Mouse (Mus musculus) right cerebral cortex, adult 18-20 months (tissue): ENCODE results near the gene Aup1.

Source experiments
- DNase-seq: peaks from one replicate; pipeline ENCODE4 v3.0.0; 2022; ENCODE audit warnings: mixed read lengths

Gene Aup1

DNA sequence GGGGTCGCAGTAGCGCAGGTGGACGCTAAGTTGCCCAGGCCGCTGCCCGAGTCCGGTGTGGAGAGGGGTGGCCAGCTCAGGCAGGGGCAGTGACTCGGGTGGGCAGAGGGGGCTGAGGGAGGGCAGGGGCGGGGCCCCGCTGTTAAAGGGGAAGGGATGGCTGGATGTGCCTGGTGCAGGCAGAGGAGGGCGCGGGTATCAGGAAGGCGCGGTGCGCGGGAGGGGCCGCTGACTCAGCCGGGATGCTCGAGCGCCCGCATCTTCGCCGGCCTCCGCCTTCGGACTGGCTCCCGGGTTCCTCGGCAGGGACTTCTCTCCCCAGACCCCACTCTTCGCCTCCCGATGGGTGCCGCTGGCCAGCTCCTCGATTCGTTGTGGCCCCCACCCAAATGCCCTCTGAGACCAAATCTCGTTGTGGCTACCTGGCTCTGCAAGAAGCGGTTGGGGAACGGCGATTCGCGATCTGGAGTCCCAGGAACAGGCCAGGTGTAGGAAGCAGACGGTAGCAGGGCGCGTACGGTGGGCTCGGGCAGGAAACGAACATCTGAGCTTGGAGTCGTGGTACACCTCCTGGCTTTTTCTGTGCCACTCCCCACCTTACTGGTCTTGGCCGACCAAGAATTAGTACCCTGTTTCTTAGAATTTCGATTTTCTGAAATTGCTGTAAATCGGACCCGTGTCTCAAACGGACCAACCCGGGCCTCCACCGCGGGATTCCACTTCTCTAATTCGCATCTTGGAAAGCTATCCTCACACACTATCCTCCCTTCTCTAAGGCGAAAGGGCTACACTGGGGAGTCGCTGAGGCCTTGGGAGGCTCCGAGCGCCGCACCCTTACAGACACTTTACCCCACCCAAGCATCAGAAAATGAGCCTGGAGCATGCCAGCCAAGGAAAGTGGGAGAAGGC, 16.2 kb downstream of the Aup1 start:
- no peak for DNase-seq

DNA sequence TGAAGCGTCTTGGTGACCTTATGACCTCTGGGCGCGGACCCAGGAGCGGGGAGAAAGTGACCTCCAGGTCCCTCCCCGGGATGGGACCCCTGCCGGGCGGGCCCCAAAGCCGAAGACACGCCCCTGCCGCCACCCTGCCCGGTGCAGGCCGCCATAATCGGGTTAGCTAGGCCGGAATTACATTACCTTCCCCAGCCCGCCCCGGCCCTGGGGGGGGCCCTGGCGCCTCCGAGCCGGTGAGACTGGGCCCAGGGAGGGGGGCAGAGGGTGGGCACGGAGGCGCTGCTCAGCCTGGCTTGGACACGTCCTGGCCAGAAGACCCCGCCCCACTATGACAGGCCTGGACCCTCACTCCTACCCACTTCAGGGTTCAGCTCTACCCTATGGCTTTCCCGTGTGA, 16.9 kb downstream of the Aup1 start:
- DNase-seq = no peak

DNA sequence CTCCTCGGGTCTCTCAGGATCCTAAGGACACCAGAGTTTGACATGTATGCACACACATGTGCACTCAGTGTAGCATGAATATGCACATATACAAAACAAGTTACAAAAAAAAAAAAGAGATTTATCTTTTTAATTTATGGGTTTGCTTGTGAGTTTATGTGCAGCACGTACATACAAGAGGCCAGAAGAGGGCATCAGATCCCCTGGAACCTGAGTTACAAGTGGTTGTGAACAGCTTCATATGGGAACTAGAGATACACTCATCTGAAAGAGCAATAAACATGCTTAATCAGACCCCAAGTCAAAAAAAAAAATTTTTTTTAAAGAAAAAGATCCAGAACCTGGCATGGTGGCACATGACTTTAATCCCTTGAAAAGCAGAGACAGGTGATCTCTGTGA, 20.7 kb downstream of the Aup1 start:
- DNase-seq = no peak

DNA sequence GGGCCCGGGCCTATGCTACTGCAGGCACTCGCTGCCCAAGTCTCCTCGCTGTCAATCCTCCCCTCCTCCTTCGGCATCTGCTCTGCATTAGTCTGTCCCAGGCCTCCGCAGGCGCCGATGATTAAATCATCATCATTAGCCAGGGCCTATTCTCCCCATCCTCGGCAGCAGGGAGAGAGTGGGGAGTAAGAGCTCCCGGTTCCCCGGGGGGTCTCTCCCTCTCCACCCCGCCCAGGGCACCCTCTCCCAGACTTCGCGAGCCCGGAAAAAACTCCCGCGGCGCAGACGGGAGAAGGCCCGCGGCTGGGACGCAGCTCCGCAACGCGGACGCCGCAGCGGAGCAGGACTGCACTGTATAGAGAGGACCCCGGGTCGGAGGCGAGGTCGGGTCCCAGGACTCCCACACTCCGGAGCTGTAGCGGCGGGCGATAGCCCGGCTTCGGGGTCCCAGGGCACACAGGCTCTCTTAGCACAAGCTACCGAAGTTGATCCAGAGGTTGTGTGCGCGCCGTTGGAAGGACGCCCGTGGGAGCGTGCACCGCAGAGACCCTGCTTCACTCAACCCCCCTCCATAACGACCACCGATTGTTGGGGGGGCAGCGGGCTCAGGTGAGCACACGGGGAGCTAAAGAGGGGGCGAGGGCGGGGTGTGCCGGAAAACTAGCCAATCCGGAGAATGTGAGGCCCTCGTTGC, 23.5 kb downstream of the Aup1 start, which contains the start of gene Pcgf1:
Gene Pcgf1, plus strand, starts transcription at position 240 of the 694 bp plus-strand sequence.
- peak; percentile 33 for DNase-seq

DNA sequence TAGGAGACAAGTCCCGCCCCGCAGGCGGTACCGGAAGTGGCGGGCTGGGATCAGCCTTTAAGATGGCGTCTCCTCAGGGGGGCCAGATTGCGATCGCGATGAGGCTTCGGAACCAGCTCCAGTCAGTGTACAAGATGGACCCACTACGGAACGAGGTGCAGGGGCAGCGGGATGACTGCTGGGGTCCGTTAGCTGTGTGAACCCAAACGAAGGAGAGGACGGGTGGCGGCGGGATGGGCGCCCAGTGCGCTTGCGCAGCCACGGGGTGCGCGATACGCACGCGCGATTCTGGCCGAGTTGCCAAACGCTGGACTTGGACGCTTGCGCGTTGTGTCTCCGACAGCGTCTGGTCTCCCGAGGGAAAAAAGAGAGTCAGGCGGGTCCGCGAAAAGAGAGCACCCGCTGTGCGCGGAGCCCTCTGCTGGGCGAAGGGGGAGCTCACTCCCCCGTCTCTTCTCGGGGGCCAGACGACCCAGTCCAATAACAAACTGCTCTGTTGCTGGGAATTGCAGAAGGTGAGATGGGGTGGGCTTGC, 24.1 kb downstream of the Aup1 start:
- DNase-seq = peak; percentile 98

DNA sequence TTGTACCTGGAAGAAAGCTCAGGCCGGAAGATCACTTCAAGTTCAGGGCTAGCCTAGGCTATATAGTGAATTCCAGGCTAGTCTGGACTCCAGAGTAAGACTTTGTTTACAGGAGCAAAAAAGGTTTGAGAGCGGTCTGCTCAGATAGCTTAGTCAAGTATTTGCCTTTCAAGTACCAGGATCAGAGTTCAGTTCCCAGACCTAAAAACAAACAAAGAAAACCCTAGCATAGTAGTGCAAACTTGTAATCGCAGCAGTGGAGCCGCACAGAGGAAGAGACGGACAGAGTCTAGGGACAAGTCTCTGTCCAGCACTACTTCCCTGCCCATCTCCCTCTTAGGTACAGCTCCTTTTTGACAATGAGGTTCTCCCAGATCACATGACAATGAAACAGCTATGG, 25.9 kb downstream of the Aup1 start:
- DNase-seq = no peak

DNA sequence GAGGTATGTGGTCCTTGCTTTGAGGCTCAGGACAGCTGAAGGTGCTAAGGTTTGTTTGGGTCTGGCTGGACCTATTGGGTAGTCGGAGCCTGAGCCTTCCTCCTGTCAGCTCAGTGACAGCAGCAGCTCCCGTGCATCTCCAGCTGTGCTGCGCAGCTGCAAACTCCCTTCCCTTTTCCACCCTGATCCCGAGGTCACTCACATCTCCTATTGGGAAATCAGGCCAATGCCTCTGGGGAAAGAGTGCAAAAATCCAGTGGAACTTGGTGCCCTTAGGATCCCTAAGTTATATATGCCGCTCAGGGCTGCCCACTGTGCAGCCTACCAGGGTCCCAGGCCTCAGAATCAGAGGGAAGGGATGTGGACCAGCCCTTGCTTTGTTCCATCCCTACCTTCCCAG, 29.2 kb downstream of the Aup1 start:
- DNase-seq = no peak

DNA sequence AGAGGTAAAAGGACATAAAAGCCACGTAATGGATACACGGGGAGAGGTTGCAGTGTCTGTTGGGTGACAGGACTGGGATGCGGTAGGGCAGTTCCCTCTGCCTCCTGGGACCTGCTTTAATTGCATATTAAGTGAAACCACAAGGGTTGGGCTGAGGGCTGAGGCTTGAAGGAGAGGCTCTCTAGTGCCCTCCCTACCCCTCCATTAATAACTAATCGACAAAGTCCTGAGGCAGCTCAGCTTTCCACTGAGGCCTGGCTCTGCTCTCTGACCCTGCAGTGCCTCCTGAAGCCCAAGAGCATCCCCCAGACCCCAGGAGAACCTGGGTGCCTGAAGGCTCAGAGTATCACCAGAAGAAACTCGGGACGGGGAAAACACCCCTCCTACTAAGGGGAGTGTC, 30.2 kb downstream of the Aup1 start:
- DNase-seq = no peak

DNA sequence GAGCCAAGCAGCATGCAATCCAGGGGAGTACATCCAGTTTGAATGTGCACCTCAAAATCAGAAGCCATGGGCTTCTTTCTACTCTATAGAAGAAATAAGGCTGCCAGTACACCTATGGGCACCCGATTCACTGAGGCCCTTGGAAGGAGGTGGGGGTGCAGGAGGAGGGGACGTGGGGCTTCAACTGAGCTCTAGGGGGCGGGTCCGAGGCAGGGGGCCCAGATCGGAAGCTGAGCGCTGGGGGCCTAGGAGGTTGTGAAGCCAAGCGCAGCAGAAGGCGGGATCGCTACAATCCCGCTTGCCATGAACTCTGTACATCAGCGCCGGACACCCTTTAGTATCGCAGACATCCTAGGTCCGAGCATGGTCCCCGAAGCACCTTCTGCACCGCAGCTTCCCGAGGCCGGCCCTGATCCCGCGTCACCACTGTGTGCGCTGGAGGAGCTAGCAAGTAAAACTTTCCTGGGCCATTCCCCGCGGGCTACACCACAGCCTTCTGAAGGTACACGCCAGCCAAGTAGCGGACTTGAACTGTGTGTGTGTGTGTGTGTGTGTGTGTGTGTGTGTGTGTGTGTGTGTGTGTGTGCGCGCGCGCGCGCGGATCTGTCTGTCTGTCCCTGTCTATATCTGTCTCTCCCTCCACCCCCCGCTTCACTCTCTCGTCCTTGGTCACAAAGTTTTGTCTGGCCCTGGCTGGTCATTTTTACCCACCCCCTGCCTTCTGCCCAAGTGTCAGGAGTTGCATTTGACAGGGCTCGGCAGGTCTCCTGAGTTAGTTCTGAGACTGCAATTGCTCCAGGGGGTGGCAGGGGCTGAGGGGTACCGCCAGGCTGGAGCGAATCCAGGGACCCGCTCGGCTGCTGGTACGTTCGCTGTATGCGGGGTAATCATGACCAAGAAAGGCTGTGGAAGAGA, 32.1 kb downstream of the Aup1 start, which contains the start of gene Lbx2:
Gene Lbx2, plus strand, starts transcription at position 247 of the 915 bp plus-strand sequence.
- DNase-seq = no peak

DNA sequence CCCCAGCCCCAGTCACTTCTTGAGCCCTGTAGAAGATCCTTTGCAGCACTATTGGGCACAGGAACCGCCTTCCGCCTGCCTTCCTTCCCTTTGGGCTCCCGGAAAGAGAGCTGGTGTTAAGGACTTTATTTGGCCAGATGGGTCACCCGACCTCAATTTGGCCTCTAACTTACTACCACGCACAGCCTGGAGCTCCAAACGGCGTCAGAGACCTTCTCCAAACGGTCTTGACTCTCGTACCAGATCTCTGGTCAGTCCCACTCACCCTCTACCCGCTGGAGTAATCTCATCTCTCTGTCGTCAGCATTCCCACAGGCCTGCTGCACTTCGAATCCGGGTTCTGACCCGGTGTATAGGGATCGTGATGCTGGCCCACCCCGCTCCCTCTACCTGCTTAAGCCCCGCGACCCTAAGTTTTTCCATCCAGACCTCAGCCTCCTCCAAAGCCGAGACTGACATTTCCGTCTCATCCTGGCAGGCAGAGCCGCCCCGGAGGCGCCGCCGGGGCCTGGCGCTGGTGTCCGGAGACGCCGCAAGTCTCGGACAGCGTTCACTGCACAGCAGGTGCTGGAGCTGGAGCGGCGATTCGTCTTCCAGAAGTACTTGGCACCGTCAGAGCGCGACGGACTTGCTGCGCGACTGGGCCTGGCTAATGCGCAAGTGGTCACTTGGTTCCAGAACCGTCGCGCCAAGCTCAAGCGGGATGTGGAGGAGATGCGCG, 33.0 kb downstream of the Aup1 start:
- no peak for DNase-seq

DNA sequence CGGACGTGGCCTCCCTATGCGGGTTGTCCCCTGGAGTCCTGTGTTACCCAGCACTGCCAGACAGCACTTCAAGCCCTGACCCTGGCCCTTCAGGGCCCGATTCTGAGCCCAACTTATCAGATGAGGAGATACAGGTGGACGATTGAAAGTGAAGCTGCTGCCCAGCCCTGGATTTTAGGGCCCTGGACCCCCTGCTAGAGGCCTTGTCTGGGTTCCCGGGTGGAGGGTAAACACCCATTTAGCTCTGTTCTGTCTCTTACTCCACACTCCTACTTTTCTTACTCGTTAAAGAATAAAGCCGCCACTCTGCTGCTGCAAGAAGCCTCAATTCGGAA, 33.6 kb downstream of the Aup1 start:
- no peak for DNase-seq

DNA sequence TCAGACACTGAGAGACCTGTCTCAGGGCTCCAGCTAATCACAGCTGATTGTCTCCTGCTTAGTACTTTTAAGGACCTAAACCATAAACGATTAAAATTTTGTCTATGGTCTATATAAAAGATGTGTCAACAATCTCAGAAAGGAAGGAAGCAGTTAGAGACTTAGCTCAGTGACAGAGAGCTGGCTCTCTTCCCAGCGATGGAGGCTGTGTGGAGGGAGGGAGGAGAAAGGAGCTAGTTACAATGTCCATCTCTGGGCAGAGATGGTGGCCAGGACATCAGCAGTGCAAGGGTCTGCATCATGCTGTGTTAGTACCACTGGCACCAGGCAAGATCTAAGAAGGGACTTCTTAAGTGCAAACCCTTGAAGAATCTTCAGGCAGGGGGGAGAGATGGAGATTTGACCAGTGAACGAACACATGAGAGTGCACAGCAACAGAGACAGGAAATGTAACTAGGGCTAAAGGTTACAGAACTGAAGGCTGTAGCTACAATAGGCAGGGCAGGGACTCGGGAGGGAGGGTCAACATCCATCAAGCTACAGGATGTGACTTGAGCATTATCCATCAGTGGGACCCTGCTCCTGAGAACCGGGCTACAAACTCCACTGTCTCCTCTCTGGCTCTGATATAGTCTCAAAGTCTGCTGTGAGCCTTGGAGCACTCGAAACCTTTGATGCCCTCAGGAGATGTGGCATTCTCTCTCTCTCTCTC, 38.3 kb downstream of the Aup1 start:
- no peak for DNase-seq

DNA sequence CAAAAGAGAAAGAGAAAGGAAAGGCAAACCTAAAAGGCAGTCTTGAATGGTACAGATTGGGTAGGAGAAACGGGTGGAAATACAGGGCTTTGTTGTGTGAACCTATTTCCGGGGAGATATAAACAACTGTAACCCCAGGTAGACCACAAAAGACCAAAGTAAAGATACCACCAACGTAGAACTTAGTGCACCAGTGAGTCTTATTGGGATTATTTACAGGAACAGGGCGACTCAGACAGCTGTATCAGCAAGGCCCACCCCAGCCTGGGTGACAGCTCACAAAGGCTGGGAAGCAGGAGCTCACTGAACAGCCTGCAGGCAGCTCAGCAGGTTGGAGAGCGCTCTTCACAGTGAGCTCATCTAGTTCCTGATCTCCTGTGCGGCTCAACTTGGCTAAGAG, 41.6 kb downstream of the Aup1 start:
- no peak for DNase-seq

DNA sequence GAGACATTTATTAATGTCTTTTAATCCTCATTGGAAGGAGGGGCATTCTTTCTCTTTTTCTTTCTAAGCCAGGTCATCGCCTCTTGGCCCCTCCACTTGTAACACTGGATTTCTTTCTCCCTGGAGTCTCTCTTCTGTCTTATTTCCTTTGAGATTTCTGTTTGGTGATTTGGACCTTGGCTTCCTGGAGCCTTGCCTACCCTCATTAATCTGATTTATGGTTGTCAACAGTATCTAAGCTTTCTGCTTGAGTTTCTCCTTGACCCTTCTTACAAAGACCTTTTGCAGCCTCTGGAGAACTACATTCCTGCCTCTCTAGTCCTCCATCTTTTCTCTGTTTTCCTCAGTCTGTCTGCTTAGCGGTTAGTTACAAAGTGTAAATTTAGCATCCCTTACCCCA, 44.1 kb downstream of the Aup1 start:
- DNase-seq = no peak

DNA sequence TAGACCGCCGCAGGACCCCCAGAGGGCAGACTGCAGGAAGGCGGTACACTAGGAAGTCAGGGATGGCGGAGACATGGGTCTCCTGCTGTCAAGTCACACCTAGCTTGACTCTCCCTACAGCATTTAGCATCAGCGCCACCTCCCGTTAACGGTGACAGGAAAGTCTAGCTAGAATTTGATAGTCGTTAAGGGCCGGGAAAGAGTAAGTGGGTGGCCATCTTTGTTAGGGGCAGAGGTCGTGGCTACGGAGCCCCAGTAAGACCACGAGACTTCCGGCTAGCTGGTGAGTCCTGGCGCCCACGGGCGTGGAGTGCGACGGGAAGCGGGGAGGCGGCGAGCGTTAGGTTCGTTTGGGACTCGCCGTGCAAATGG, 47.0 kb downstream of the Aup1 start, which contains the start of the genes Ccdc142 and Gm42688:
Gene Ccdc142, plus strand, starts transcription at position 286 of the 372 bp plus-strand sequence.
Gene Gm42688, plus strand, starts transcription at position 302 of the 372 bp plus-strand sequence.
- peak; percentile 92 for DNase-seq

DNA sequence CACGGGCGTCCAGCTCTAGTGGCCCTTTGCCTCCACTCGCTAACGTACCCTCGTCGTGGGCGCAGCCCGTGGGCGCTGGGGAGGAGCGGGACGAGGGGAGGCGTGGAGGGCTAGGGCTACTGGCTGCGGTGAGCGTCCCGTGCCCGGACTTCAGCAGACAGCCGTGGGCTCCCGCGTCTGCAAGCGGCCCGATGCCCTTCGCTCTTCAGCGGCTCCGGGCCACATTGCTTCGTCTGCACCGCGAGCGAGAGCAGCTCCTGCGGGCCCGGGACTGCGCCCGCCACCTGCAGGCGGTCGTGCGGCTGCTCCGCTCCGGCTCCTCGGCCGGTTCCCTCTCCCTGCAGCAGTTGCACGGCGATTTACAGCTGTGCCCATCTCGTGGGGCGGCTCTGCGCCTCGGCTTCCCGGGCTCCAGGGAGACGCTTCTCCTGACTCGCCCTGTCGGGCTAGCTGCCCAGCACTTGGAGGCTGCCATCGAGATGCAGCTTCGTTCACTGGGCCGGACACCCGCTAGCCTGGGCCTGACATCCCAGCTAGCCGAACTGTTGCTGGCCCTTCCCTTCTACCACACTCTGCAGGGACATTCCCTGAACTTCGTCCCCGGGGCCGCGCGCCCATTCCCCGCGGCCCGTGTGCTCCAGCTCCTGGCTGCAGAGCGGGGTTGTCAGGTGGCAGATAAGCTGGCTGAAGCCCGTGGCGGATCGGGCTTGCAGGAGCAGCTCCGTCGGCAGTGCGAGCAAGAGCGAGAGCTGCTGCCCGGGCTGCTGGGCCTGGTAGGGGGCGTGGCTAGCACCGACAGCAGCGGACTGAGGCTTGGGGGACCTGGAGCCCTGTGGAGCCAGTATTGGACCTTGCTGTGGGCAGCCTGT, 47.6 kb downstream of the Aup1 start:
- DNase-seq = peak; percentile 59

DNA sequence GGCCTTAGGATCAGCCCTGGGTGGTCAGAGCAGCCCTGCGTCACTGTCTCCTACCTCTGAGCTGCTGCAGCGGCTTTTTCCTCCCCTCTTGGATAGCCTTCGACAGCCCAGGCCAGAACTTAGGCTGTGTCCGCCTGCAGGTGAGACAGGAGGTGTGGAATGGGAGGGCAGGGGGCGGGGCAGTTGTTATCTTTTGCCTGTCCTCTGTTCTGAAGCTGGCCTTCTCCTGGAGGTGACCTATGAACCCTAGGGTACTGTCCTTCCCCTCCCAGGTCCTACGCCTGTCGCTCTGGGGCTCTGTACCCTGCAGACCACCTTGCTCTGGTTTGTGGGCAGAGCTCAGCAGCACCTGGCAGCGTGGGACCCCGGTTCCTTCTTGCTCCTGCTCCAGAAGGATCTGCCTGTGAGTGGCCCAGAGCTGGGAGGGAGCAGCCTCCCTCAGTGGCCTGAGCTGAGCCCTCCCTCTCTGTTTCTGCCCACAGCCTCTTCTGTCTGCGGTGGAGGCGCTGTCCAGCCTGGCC, 48.9 kb downstream of the Aup1 start:
- DNase-seq = no peak

DNA sequence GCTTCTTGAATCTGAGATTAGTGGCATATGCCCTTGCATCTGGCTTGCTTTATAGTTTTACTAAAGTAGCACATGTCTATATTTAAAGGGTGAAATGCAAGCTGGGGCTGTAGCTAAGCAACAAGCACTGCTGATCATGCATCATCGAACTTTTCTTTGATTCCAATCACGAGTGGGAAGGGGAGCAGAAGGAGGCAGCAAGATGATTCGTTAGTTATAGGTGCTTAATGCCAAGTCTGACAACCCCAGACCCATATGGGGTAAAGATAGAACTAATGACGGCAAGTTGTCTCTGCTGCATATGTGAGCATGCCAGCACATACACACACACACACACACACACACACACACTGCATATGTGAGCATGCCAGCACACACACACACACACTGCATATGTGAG, 49.8 kb downstream of the Aup1 start:
- DNase-seq = no peak
